Mouse (Mus musculus): ENCODE results near the gene Ltbp1. TPM values are rescaled to one million over a fixed set of nuclear protein-coding genes. Genes with fewer than 3 reads are reported as not detected.

The Ltbp1 gene
- total and polyA plus RNA-seq, 3 experiments = 2.3 to 6.4 (median 2.5) TPM

- H3K36me3 ChIP-seq (replicated peaks in 1 of 2; ENCODE audit: control insufficient read depth in 1 of 2, insufficient read depth in 1 of 2, low read length in 1 of 2) = no peaks in the 10 kb centered on the region
- in situ Hi-C loops (cut with MboI; ENCODE audit: low pct_ligation_motif_present, low pct_unique_long_range_greater_than_20kb, low sequenced_read_pairs) (no loop called here), dilution Hi-C loops (cut with MboI; ENCODE audit: extremely low pct_ligation_motif_present, extremely low pct_unique_long_range_greater_than_20kb, low sequenced_read_pairs) (no loop called here)
- no peak overlapping the region for H3K27ac ChIP-seq (ENCODE audit: insufficient read depth, low read depth)
- no peaks in the 10 kb centered on the region for H3K79me2 ChIP-seq (replicated peaks; ENCODE audit: control insufficient read depth, extremely low read depth, insufficient read depth, poor library complexity, severe bottlenecking)
- H3K4me3 ChIP-seq (replicated peaks in 1 of 3; ENCODE audit: low read depth in 2 of 3, low read length in 2 of 3, poor library complexity in 1 of 3) = no peak overlapping the region
- TF ChIP-seq MEF2A (IDR thresholded peaks at IDR 0.05; ENCODE audit: borderline replicate concordance, low read depth, low read length) (no peak; the same call in 1 of the 2 replicates), ZNF384 (IDR thresholded peaks at IDR 0.05; ENCODE audit: low read depth, low read length) (no peak), JUN (IDR thresholded peaks at IDR 0.05; ENCODE audit: insufficient read depth, low read depth, low read length) (peak; percentile 20; the same call in 1 of the 2 replicates), NELFE (IDR thresholded peaks at IDR 0.05; ENCODE audit: low read depth, low read length) (no peak), ZMIZ1 (IDR thresholded peaks at IDR 0.05; ENCODE audit: low read depth, low read length) (no peak), ETS1 (conservative IDR thresholded peaks at IDR 0.05; ENCODE audit: low read depth, low read length) (peak; percentile 66), BHLHE40 (IDR thresholded peaks at IDR 0.05; ENCODE audit: low read depth, low read length) (peak; percentile 55), USF1 (IDR thresholded peaks at IDR 0.05; ENCODE audit: low read depth, low read length) (peak; percentile 32; the same call in 1 of the 2 replicates), EP300 (IDR thresholded peaks at IDR 0.05; ENCODE audit: low read length) (no peak)
- no peaks in the 10 kb centered on the region for H3K27me3 ChIP-seq (replicated peaks)
- peaks cover 4 to 36% of the 10 kb centered on the region in 2 experiments for H3K4me1 ChIP-seq (ENCODE audit: control insufficient read depth in 1 of 2, insufficient read depth in 2 of 2)
- DNase-seq (ENCODE audit: extremely low read depth) = peak; percentile 53
- H3K4me2 ChIP-seq (ENCODE audit: insufficient read depth, low read depth, poor library complexity, severe bottlenecking) = no peak overlapping the region
- H3K9ac ChIP-seq (ENCODE audit: insufficient read depth, low read depth) = no peak overlapping the region
- peaks cover 6% of the 10 kb centered on the region for H3K9me3 ChIP-seq (replicated peaks; ENCODE audit: low read length)
Measured at GRCm38 (mm10) chr17:75186732-75187509, 181.6 kb downstream of the Ltbp1 start.

- dilution Hi-C loops (cut with MboI; ENCODE audit: extremely low pct_ligation_motif_present, extremely low pct_unique_long_range_greater_than_20kb, low sequenced_read_pairs) = no loop called here
- in situ Hi-C loops (cut with MboI; ENCODE audit: low pct_ligation_motif_present, low pct_unique_long_range_greater_than_20kb, low sequenced_read_pairs) = no loop called here
- DNase-seq (ENCODE audit: extremely low read depth) = no peak
- H3K27ac ChIP-seq (ENCODE audit: insufficient read depth, low read depth) = no peak overlapping the region
- no peak overlapping the region for H3K4me3 ChIP-seq (replicated peaks in 1 of 3; ENCODE audit: low read depth in 2 of 3, low read length in 2 of 3, poor library complexity in 1 of 3)
- no peaks in the 10 kb centered on the region for H3K36me3 ChIP-seq (replicated peaks in 1 of 2; ENCODE audit: control insufficient read depth in 1 of 2, insufficient read depth in 1 of 2, low read length in 1 of 2)
- H3K9ac ChIP-seq (ENCODE audit: insufficient read depth, low read depth) = no peak overlapping the region
- no peak overlapping the region for H3K4me2 ChIP-seq (ENCODE audit: insufficient read depth, low read depth, poor library complexity, severe bottlenecking)
- TF ChIP-seq MEF2A (IDR thresholded peaks at IDR 0.05; ENCODE audit: borderline replicate concordance, low read depth, low read length) (no peak), GABPA (IDR thresholded peaks at IDR 0.05; ENCODE audit: insufficient replicate concordance, low read depth, low read length) (no peak), JUND (conservative IDR thresholded peaks at IDR 0.05; ENCODE audit: low read depth, low read length) (no peak), PAX5 (IDR thresholded peaks at IDR 0.05; ENCODE audit: low read length) (no peak), NRF1 (IDR thresholded peaks at IDR 0.05; ENCODE audit: low read depth, low read length) (no peak), MYC (IDR thresholded peaks at IDR 0.05; ENCODE audit: low read depth, low read length) (no peak), MAZ (IDR thresholded peaks at IDR 0.05; ENCODE audit: low read depth, low read length) (no peak), CHD1 (IDR thresholded peaks at IDR 0.05; ENCODE audit: low read depth, low read length) (no peak), HCFC1 (IDR thresholded peaks at IDR 0.05; ENCODE audit: low read depth, low read length) (no peak), IRF4 (IDR thresholded peaks at IDR 0.05; ENCODE audit: low read depth, low read length) (no peak), RAD21 (IDR thresholded peaks at IDR 0.05; ENCODE audit: low read depth, low read length) (no peak), ZKSCAN1 (IDR thresholded peaks at IDR 0.05; ENCODE audit: borderline replicate concordance, low read depth, low read length) (no peak), ZNF384 (IDR thresholded peaks at IDR 0.05; ENCODE audit: low read depth, low read length) (no peak)
- H3K9me3 ChIP-seq (replicated peaks; ENCODE audit: low read length) = no peaks in the 10 kb centered on the region
- H3K79me2 ChIP-seq (replicated peaks; ENCODE audit: control insufficient read depth, extremely low read depth, insufficient read depth, poor library complexity, severe bottlenecking) = no peaks in the 10 kb centered on the region
- H3K4me1 ChIP-seq (ENCODE audit: control insufficient read depth in 1 of 2, insufficient read depth in 2 of 2) = peaks cover 5 to 6% of the 10 kb centered on the region in 2 experiments; a peak in 3 of 4 replicates
- H3K27me3 ChIP-seq (replicated peaks) = no peaks in the 10 kb centered on the region
Measured at GRCm38 (mm10) chr17:75196952-75197351, 191.6 kb downstream of the Ltbp1 start.

Data from CH12.LX (cell line).